Mouse (Mus musculus): ENCODE results near the gene Efcc1. TPM values are rescaled to one million over a fixed set of nuclear protein-coding genes. Genes with fewer than 3 reads are reported as not detected.

Gene Efcc1
- polyA plus RNA-seq (2017; shearing (Covaris generic)): 0.34 TPM

GRCm38 (mm10) chr6:87730591-87731462, at the start of gene Efcc1:
TSS of gene Efcc1 (plus strand) at chr6:87730869.

GRCm38 (mm10) chr6:87777842-87778241, 47.2 kb downstream of the Efcc1 start, which contains the start of gene Gp9:
TSS of gene Gp9 (plus strand) at chr6:87778072.

Other genes with a start within 250 kb of the Efcc1 start
- 162 TPM for gene Arhgap25, start 197.6 kb upstream of the Efcc1 start, polyA plus RNA-seq (2017; shearing (Covaris generic))
- 0.11 TPM for gene Prokr1, start 140.1 kb upstream of the Efcc1 start, polyA plus RNA-seq (2017; shearing (Covaris generic))
- gene Aplf, start 58.7 kb upstream of the Efcc1 start, polyA plus RNA-seq (2017; shearing (Covaris generic)): 9.9 TPM
- not detected for gene Gp9, start 47.2 kb downstream of the Efcc1 start, polyA plus RNA-seq (2017; shearing (Covaris generic))
- gene Rab43, start 81.3 kb downstream of the Efcc1 start, polyA plus RNA-seq (2017; shearing (Covaris generic)): 34.5 TPM
- gene Gm45140, start 104.9 kb downstream of the Efcc1 start, polyA plus RNA-seq (2017; shearing (Covaris generic)): 12.3 TPM
- 72.1 TPM for gene Isy1, start 107.9 kb downstream of the Efcc1 start, polyA plus RNA-seq (2017; shearing (Covaris generic))
- 1,206 TPM for gene Cnbp, start 120.2 kb downstream of the Efcc1 start, polyA plus RNA-seq (2017; shearing (Covaris generic))
- 154 TPM for gene Copg1, start 156.9 kb downstream of the Efcc1 start, polyA plus RNA-seq (2017; shearing (Covaris generic))
- 40.3 TPM for gene Hmces, start 183.1 kb downstream of the Efcc1 start, polyA plus RNA-seq (2017; shearing (Covaris generic))

All from CD4-positive, CD25-positive, alpha-beta regulatory T cell (primary cell).